Mouse (Mus musculus) G1E (cell line): Measurements from ENCODE around the gene Trdmt1.

Source experiments
- CTCF ChIP-seq: IDR thresholded peaks from 2 replicates; pipeline ENCODE4 v1.5.1; 2012; ENCODE audit warnings: low read depth, low read length, inconsistent platforms, mixed read lengths
- POLR2AphosphoS5 ChIP-seq: IDR thresholded peaks from 2 replicates; pipeline ENCODE4 v1.6.1; 2012; ENCODE audit warnings: low read depth, low read length, inconsistent platforms; ENCODE audit not compliant: insufficient replicate concordance
- TAL1 ChIP-seq: conservative IDR thresholded peaks from 2 replicates; pipeline ENCODE4 v1.6.1; 2012; ENCODE audit warnings: low read depth, low read length, inconsistent platforms, mixed read lengths

GRCm38 (mm10) chr2:13570122-13570521 is 25.7 kb upstream of the Trdmt1 start:
- TF ChIP-seq CTCF (no peak), TAL1 (no peak), POLR2AphosphoS5 (no peak)
